Mouse (Mus musculus) brain, embryonic 14.5 days (tissue): ENCODE data around the gene Aplp2.

ENCODE experiments used
- CTCF ChIP-seq: fragments of 200-500 bp; IDR thresholded peaks from 2 replicates; pipeline ENCODE4 v1.5.1; 2012; ENCODE audit warnings: inconsistent platforms, mild to moderate bottlenecking, moderate library complexity, borderline replicate concordance; ENCODE audit not compliant: insufficient read depth, insufficient read length; ENCODE audit errors: extremely low read depth
- POLR2A ChIP-seq: fragments of 200-500 bp; IDR thresholded peaks from 2 replicates; pipeline ENCODE4 v1.6.1; 2012; ENCODE audit warnings: mild to moderate bottlenecking, inconsistent platforms, borderline replicate concordance; ENCODE audit not compliant: poor library complexity, insufficient read depth, insufficient read length, severe bottlenecking; ENCODE audit errors: extremely low read depth

DNA sequence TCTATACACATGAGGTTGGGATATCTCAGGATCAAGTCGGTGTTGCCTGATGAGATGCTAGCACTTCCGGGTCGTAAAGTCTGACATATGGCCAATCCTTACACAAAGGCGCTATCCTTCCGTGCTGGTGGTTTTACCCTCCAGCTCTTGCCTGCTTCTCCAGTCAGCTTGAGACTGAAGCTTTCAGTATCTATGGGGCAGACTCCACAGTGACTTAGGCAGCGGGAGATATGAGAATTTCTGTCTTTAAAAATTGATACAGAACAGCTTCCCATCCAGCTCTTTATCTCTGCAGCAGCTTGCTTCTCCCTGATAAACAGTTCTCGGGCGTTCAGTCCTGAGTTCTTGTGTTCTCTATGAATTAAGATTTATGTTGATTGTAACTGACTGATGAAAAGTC, 14.9 kb upstream of the Aplp2 start:
- TF ChIP-seq POLR2A: no peak
- no peak for TF ChIP-seq CTCF
